Mouse (Mus musculus) forebrain, postnatal 0 days (tissue): Measurements from ENCODE around the gene Stpg4. TPM values are rescaled to one million over a fixed set of nuclear protein-coding genes. Genes with fewer than 3 reads are reported as not detected.

Experiments used
- ATAC-seq: fragments of 200-750 bp; cut with Nextera tagmentation; 2 replicates; pipeline ENCODE4 v1.8.0; 2017; ENCODE audit warnings: mild to moderate bottlenecking, moderate library complexity
- DNase-seq: peaks from one replicate; pipeline ENCODE4 v3.0.0-alpha.2; 2015
- H3K27ac ChIP-seq: fragments of 300-500 bp; sonication (generic); 2 replicates; pipeline ENCODE4 v1.5.1; 2014; ENCODE audit warnings: low read depth, mild to moderate bottlenecking, antibody characterized with exemption, low read length, moderate library complexity, mixed read lengths
- H3K27me3 ChIP-seq: fragments of 300-500 bp; sonication (generic); 2 replicates; pipeline ENCODE4 v1.6.1; 2014; ENCODE audit warnings: mild to moderate bottlenecking, low read length, mixed read lengths; ENCODE audit not compliant: insufficient read depth
- H3K36me3 ChIP-seq: fragments of 300-500 bp; sonication (generic); 2 replicates; pipeline ENCODE4 v1.6.1; 2014; ENCODE audit warnings: mild to moderate bottlenecking, moderate library complexity; ENCODE audit not compliant: insufficient read depth
- H3K4me1 ChIP-seq: fragments of 300-500 bp; sonication (generic); 2 replicates; pipeline ENCODE4 v1.6.1; 2014; ENCODE audit warnings: antibody characterized with exemption; ENCODE audit not compliant: insufficient read depth
- H3K4me2 ChIP-seq: fragments of 300-500 bp; sonication (generic); 2 replicates; pipeline ENCODE4 v1.6.1; 2014; ENCODE audit warnings: low read depth, mild to moderate bottlenecking, moderate library complexity
- H3K4me3 ChIP-seq: fragments of 300-500 bp; sonication (generic); 2 replicates; pipeline ENCODE4 v1.5.1; 2014; ENCODE audit warnings: low read depth, low read length, mixed read lengths
- H3K9ac ChIP-seq: fragments of 300-500 bp; sonication (generic); 2 replicates; pipeline ENCODE4 v1.6.1; 2014; ENCODE audit warnings: mild to moderate bottlenecking
- H3K9me3 ChIP-seq: fragments of 300-500 bp; sonication (generic); 2 replicates; pipeline ENCODE4 v1.6.1; 2016; ENCODE audit warnings: low read length
- CTCF ChIP-seq: sonication (generic); IDR thresholded peaks from 2 replicates; pipeline ENCODE4 v1.5.1; 2016; ENCODE audit warnings: antibody characterized with exemption, control low read depth, low read depth
- WGBS: fragments of 180-500 bp; shearing (Covaris S2); extraction: QIAGEN DNeasy Blood & Tissue Kit; methylation state at CpG from one replicate; pipeline ENCODE4 v1.1.7; 2014; 5-methylcytosine and 5-hydroxymethylcytosine counted together
- polyA plus RNA-seq: library from polyadenylated mRNA; unstranded; fragments of >200 nt; fragmentation: Nextera tagmentation; extraction: Ambion mirVana; gene quantifications from 2 replicates; pipeline ENCODE4 v1.2.1, GENCODE M21; 2015
- total RNA-seq: library from RNA; depleted of rRNA; stranded (reverse); fragments of >200 nt; gene quantifications from 2 replicates; pipeline ENCODE4 v1.2.3, GENCODE M21; 2014

Stpg4 gene
- total and polyA plus RNA-seq, 2 experiments from 2014 or later: not detected

- 87% methylated on average over 2 of the region's 2 CpGs for WGBS
- no peak for ATAC-seq
- DNase-seq: no peak
These were observed 11.9 kb upstream of the Stpg4 start for GRCm38 (mm10) chr17:87439441-87439840.

GRCm38 (mm10) chr17:87433929-87434328 is 6.4 kb upstream of the Stpg4 start:
- DNase-seq (no peak), ATAC-seq (no peak)
- Histone ChIP-seq H3K27ac (no peak overlapping the region), H3K27me3 (no peaks in the 10 kb centered on the region), H3K9ac (no peak overlapping the region), H3K4me3 (no peak overlapping the region), H3K4me2 (no peak overlapping the region), H3K9me3 (no peaks in the 10 kb centered on the region), H3K36me3 (peaks cover 39% of the 10 kb centered on the region), H3K4me1 (no peaks in the 10 kb centered on the region)
- 85% methylated on average over 3 of the region's 3 CpGs for whole genome bisulfite sequencing
- TF ChIP-seq CTCF: no peak

More at GRCm38 (mm10) chr17:87439441-87439840, 11.9 kb upstream of the Stpg4 start:
- peaks cover 22% of the 10 kb centered on the region for H3K4me1 ChIP-seq
- no peaks in the 10 kb centered on the region for H3K27me3 ChIP-seq
- H3K27ac ChIP-seq: no peak overlapping the region
- TF ChIP-seq CTCF: no peak
- no peaks in the 10 kb centered on the region for H3K9me3 ChIP-seq
- H3K9ac ChIP-seq: no peak overlapping the region
- H3K36me3 ChIP-seq: peaks cover 10% of the 10 kb centered on the region
- no peak overlapping the region for H3K4me2 ChIP-seq
- no peak overlapping the region for H3K4me3 ChIP-seq

- TF ChIP-seq CTCF: no peak
- Histone ChIP-seq H3K4me1 (no peaks in the 10 kb centered on the region), H3K4me3 (no peak overlapping the region), H3K9me3 (no peaks in the 10 kb centered on the region), H3K4me2 (no peak overlapping the region), H3K36me3 (peaks cover 41% of the 10 kb centered on the region), H3K27ac (no peak overlapping the region), H3K27me3 (no peaks in the 10 kb centered on the region), H3K9ac (no peak overlapping the region)
- DNase-seq (no peak), ATAC-seq (no peak)
- WGBS: 96% methylated on average over 5 of the region's 5 CpGs
These were observed 5.2 kb upstream of the Stpg4 start for GRCm38 (mm10) chr17:87432743-87433142.

GRCm38 (mm10) chr17:87432314-87432713 is 4.8 kb upstream of the Stpg4 start:
- DNase-seq: no peak
- no peaks in the 10 kb centered on the region for H3K9me3 ChIP-seq
- H3K27me3 ChIP-seq: no peaks in the 10 kb centered on the region
- H3K9ac ChIP-seq: no peak overlapping the region
- no peak for ATAC-seq
- H3K4me1 ChIP-seq: no peaks in the 10 kb centered on the region
- no peak overlapping the region for H3K4me2 ChIP-seq
- H3K27ac ChIP-seq: no peak overlapping the region
- H3K4me3 ChIP-seq: no peak overlapping the region
- H3K36me3 ChIP-seq: peaks cover 44% of the 10 kb centered on the region
- no peak for TF ChIP-seq CTCF

GRCm38 (mm10) chr17:87429431-87429830 is 1.9 kb upstream of the Stpg4 start:
- H3K9ac ChIP-seq: no peak overlapping the region
- no peak overlapping the region for H3K4me3 ChIP-seq
- WGBS: 85% methylated on average over 3 of the region's 3 CpGs
- no peaks in the 10 kb centered on the region for H3K9me3 ChIP-seq
- no peak overlapping the region for H3K4me2 ChIP-seq
- no peaks in the 10 kb centered on the region for H3K27me3 ChIP-seq
- no peak overlapping the region for H3K27ac ChIP-seq
- H3K36me3 ChIP-seq: peaks cover 34% of the 10 kb centered on the region
- H3K4me1 ChIP-seq: no peaks in the 10 kb centered on the region
- no peak for DNase-seq
- TF ChIP-seq CTCF: no peak
- no peak for ATAC-seq

- no peak for ATAC-seq
- 81% methylated on average over 7 of the region's 7 CpGs for WGBS
These were observed 9.5 kb downstream of the Stpg4 start for GRCm38 (mm10) chr17:87418082-87418481.

DNA sequence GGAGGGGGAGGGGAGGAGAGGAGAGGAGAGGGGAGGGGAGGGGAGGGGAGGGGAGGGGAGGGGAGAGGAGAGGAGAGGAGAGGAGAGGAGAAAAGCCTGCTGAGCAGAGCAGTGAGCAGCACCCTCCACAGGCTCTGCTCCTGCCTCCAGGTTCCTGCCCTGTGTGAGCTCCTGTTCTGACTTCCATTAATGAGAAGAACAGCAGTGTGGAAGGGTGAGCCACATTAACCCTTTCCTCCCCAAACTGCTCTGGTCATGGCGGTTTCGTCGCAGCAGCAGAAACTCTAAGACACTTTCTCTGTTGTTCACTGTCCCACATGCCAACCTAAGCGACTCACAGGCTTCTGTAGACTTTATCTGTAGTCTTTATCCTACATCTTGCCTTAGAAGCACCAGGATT is 20.9 kb downstream of the Stpg4 start:
- H3K27ac ChIP-seq: no peak overlapping the region
- no peak overlapping the region for H3K4me2 ChIP-seq
- no peaks in the 10 kb centered on the region for H3K36me3 ChIP-seq
- no peak for ATAC-seq
- TF ChIP-seq CTCF: no peak
- H3K4me1 ChIP-seq: no peaks in the 10 kb centered on the region
- H3K9me3 ChIP-seq: no peaks in the 10 kb centered on the region
- H3K4me3 ChIP-seq: no peak overlapping the region
- no peak overlapping the region for H3K9ac ChIP-seq
- WGBS: 85% methylated on average over 4 of the region's 4 CpGs
- no peak for DNase-seq
- no peaks in the 10 kb centered on the region for H3K27me3 ChIP-seq

More at GRCm38 (mm10) chr17:87418082-87418481, 9.5 kb downstream of the Stpg4 start:
- Histone ChIP-seq H3K27ac (no peak overlapping the region), H3K4me2 (no peak overlapping the region), H3K36me3 (no peaks in the 10 kb centered on the region), H3K4me1 (no peaks in the 10 kb centered on the region), H3K27me3 (no peaks in the 10 kb centered on the region), H3K9ac (no peak overlapping the region), H3K9me3 (no peaks in the 10 kb centered on the region), H3K4me3 (no peak overlapping the region)
- no peak for TF ChIP-seq CTCF
- no peak for DNase-seq

DNA sequence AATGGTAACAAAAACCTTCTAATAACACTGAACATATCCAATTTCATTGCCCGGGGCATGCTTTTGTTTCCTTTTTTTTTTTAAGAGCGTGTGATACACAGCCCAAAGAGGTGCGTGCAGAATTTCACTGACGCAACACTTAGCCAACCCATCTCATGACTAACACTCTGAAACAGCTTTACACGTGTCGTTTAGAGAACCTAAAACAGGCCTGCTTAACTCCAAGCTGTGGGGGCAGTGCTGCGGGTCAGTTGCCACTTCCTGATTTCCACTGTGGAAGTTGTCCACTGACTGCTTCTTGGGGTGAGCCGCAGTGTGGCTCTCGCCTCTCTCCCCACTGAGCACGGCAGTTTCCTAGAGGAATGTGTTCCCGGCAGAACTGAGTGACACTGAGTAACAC is 22.0 kb downstream of the Stpg4 start:
- WGBS: 75% methylated on average over 11 of the region's 11 CpGs
- no peak for ATAC-seq
- no peak for TF ChIP-seq CTCF

More for the DNA sequence above, 22.0 kb downstream of the Stpg4 start:
- Histone ChIP-seq H3K9ac (no peak overlapping the region), H3K36me3 (no peaks in the 10 kb centered on the region), H3K4me2 (no peak overlapping the region), H3K4me3 (no peak overlapping the region), H3K4me1 (no peaks in the 10 kb centered on the region), H3K27ac (no peak overlapping the region), H3K9me3 (no peaks in the 10 kb centered on the region), H3K27me3 (no peaks in the 10 kb centered on the region)
- DNase-seq: no peak
